In genomic region chr15:80334766-80335165, GRCm38 (mm10) we compare ENCODE assay signal across 19 mouse cellular contexts. TPM values are rescaled to one million over a fixed set of nuclear protein-coding genes. Genes with fewer than 3 reads are reported as not detected.
DNase-seq lines count a peak whose midpoint lies in the region; ATAC-seq and TF ChIP-seq lines count a peak whose summit lies in the region.
"Had no signal": no experiment of that assay in that cellular context is flagged by ENCODE, and none has a peak within 500 bp of the region (broad histone marks: within the 10 kb centered on the region; RNA-seq: fewer than 3 reads in every experiment).

No protein-coding gene starts in this region.

- TF ChIP-seq CTCF in layer of hippocampus, adult 2 months (conservative IDR thresholded peaks at IDR 0.05): no peak

- 83% methylated on average over 10 of the region's 10 CpGs for whole genome bisulfite sequencing in midbrain, embryonic 11.5 days

- H3K9ac ChIP-seq in midbrain, embryonic 11.5 days (ENCODE audit: low read length): no peak overlapping the region
- H3K9ac ChIP-seq: embryonic facial prominence, embryonic 13.5 days; heart, embryonic 13.5 days; liver, embryonic 12.5 days; lung, embryonic 14.5 days; midbrain, embryonic 13.5 days had no signal

- no peaks in the 10 kb centered on the region for H3K36me3 ChIP-seq in midbrain, embryonic 11.5 days (ENCODE audit: control insufficient read depth, insufficient read depth, low read length)
- H3K36me3 ChIP-seq: embryonic facial prominence, embryonic 13.5 days; heart, embryonic 13.5 days; liver, embryonic 12.5 days; midbrain, embryonic 13.5 days had no signal

- H3K4me3 ChIP-seq in layer of hippocampus, adult 2 months: no peak overlapping the region
- no peak overlapping the region for H3K4me3 ChIP-seq in midbrain, embryonic 11.5 days (ENCODE audit: low read depth, low read length)
- H3K4me3 ChIP-seq: embryonic facial prominence, embryonic 13.5 days; heart, embryonic 13.5 days; liver, embryonic 12.5 days; midbrain, embryonic 13.5 days had no signal

- H3K27ac ChIP-seq in layer of hippocampus, adult 2 months: no peak overlapping the region
- H3K27ac ChIP-seq in midbrain, embryonic 11.5 days (ENCODE audit: low read depth, low read length): no peak overlapping the region
- H3K27ac ChIP-seq: embryonic facial prominence, embryonic 13.5 days; heart, embryonic 13.5 days; liver, embryonic 12.5 days; midbrain, embryonic 13.5 days had no signal

- no peaks in the 10 kb centered on the region for H3K9me3 ChIP-seq in midbrain, embryonic 11.5 days (ENCODE audit: control insufficient read depth, low read length)
- H3K9me3 ChIP-seq: embryonic facial prominence, embryonic 13.5 days; heart, embryonic 13.5 days; liver, embryonic 12.5 days; midbrain, embryonic 13.5 days had no signal

- H3K4me2 ChIP-seq in midbrain, embryonic 11.5 days: no peak overlapping the region
- H3K4me2 ChIP-seq: embryonic facial prominence, embryonic 13.5 days; heart, embryonic 13.5 days; liver, embryonic 12.5 days; lung, embryonic 14.5 days; midbrain, embryonic 13.5 days had no signal

- no peaks in the 10 kb centered on the region for H3K27me3 ChIP-seq in midbrain, embryonic 11.5 days (ENCODE audit: control insufficient read depth, insufficient read depth, low read length)
- H3K27me3 ChIP-seq: embryonic facial prominence, embryonic 13.5 days; midbrain, embryonic 13.5 days had no signal

- intact Hi-C loops in left cerebral cortex, postnatal 14 days (cut with DNase I): no loop called here
- intact Hi-C loops in gastrocnemius, postnatal 14 days (cut with DNase I; ENCODE audit: low total_unique reads): no loop called here

- DNase-seq in right cerebral cortex, adult 18-20 months: peak; percentile 74
- no peak for DNase-seq in right cerebral cortex, postnatal 4 days
- peak; percentile 27 to 40 for DNase-seq in layer of hippocampus, adult 2 months (ENCODE audit: low spot score in 2 of 2)
- DNase-seq in left cerebral cortex, postnatal 14 days (ENCODE audit: low spot score in 2 of 2): peak; percentile 71 to 79
- DNase-seq in telencephalon, adult 2 months (ENCODE audit: low read depth, low spot score): peak; percentile 50
- no peak for DNase-seq in gastrocnemius, postnatal 14 days
- DNase-seq in midbrain, embryonic 11.5 days (ENCODE audit: low spot score, missing footprints): no peak
- DNase-seq: kidney, adult 8-10 months; kidney, postnatal 25 days; lung, embryonic 14.5 days; thymus, postnatal 4 days had no signal

- ATAC-seq in midbrain, embryonic 11.5 days (ENCODE audit: low FRiP score): no peak
- ATAC-seq in activated CD4-positive, CD25-positive, alpha-beta regulatory T cell, adult 4 months: no peak
- ATAC-seq: liver, embryonic 12.5 days; midbrain, embryonic 13.5 days had no signal

- H3K4me1 ChIP-seq in midbrain, embryonic 11.5 days (ENCODE audit: control insufficient read depth, insufficient read depth, low read length): no peaks in the 10 kb centered on the region
- H3K4me1 ChIP-seq: embryonic facial prominence, embryonic 13.5 days; heart, embryonic 13.5 days; liver, embryonic 12.5 days; midbrain, embryonic 13.5 days had no signal

RNA-seq across cellular contexts. Expression of gene Cacna1i, which starts 47.7 kb away (rescaled TPM):
- 10 to 100 TPM; 36.1 to 41.4 TPM for total RNA-seq in layer of hippocampus, adult 2 months (2021)
- 100 to 1,000 TPM in 1 of 2 experiments, 10 to 100 TPM in 1; 85.0 to 100 TPM for total RNA-seq in left cerebral cortex, postnatal 14 days (2021)
- total RNA-seq in gastrocnemius, postnatal 14 days (2021): under 1 TPM; 0.02 to 0.07 TPM
- polyA plus RNA-seq in midbrain, embryonic 11.5 days (2014; fragmentation: Nextera tagmentation; extraction: Ambion mirVana): 0.03 and 0.05 TPM in 2 replicates
- under 1 TPM; 0.09 to 0.11 TPM for polyA plus RNA-seq in activated CD4-positive, CD25-positive, alpha-beta regulatory T cell, adult 4 months (2017; shearing (Covaris generic))
- total RNA-seq: granulocyte monocyte progenitor cell, adult 5-6 weeks; hematopoietic stem cell, adult 5-6 weeks had no signal
- polyA plus RNA-seq: embryonic facial prominence, embryonic 13.5 days; heart, embryonic 13.5 days; limb, embryonic 11.5 days; lung, embryonic 14.5 days had no signal

Comparison
In these comparisons a context has a peak if more than half of its experiments do, and no peak if none do; other contexts are left out.
1. DNase-seq: peak in right cerebral cortex, adult 18-20 months (single experiment), layer of hippocampus, adult 2 months (2 of 2), left cerebral cortex, postnatal 14 days (2 of 2) and telencephalon, adult 2 months (single experiment); none in right cerebral cortex, postnatal 4 days (single experiment), gastrocnemius, postnatal 14 days (single experiment) and midbrain, embryonic 11.5 days (single experiment).
2. RNA of gene Cacna1i, which starts 47.7 kb away (total RNA-seq): 85.0 to 100 TPM in left cerebral cortex, postnatal 14 days and 36.1 to 41.4 TPM in layer of hippocampus, adult 2 months; 0.02 to 0.07 TPM in gastrocnemius, postnatal 14 days; every median in the first group is over 10 times any median in the second.